Mouse (Mus musculus) left cerebral cortex, adult 11 months (tissue): ENCODE data around the gene Galnt18.

Experiments
- DNase-seq: peaks from one replicate; pipeline ENCODE4 v3.0.0; 2022; ENCODE audit warnings: low spot score

The Galnt18 gene

DNA sequence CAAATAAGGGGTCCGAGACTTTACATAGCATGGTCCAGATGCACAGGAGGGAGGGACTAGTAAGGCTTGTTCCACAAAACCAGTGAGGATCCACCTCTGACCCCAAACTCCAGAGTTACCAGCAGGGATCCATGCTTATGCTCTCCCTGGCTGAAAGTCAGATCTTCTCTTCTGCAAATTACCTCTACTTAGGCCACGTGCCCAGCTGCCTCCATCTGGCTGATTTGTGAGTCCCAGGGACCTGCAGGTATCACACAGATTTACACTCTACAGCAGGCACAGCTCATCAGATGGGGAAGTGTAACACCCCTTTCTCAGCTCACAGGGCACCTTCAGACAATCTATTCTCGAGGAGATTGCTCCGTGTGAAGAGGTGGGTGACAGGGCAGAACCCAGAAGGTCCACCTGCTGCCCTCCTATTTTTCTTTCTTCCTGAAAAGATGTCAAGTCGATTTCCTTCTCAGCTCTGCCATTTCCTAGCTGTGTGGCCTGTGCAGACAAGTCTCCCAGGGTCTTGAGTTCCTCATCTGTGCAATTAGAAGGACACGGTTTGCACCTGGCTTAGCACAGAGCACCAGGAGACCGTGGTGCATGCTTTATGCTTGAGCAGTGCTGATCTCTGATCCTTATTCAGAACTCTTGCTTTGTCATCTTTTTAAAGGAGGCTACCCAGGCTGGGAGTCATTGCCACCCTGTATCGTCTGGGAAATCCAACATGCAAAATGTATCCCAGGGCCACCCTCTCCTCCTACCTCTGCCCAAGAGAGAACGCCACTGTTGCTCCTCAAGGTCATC lies 216.3 kb downstream of the Galnt18 start:
- DNase-seq, result no peak

DNA sequence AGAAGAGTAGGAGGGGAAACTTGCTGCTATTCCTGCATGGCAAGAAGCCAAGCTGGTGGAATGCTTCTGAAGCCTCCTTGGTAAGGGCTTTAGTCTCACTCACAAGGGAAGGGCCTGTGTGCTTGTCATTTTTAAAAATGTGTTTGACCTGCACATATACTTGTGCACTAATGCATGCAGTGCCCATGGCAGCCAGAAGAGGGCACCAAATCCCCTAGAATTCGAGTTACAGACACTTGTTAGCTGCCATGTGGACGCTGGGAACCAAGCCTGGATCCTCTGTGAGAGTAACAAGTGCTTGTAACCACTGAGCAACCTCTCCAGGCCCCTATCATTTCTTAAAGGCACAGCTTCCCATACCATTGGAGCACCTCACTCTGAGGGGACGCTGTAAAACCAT lies 219.7 kb downstream of the Galnt18 start:
- no peak for DNase-seq

DNA sequence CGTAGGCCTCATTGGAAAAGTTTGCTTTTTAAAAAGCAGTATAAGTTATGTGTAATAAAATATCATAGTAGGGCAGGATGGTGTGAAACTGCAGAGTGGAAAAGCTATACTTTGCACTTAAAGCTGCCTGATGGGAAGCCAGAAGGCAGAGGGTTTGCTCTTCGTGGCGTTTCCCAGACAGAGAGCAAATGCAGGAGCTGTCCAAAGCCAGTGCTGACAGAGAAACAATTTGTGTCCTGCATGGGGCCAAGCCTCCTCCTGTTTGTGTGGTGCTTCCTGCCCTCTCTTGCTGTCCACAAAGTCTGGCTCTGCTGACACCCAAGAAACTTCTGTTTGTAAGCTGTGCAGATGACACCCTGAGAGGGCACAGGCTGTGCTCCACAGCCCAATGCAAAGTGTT lies 220.8 kb downstream of the Galnt18 start:
- DNase-seq, result no peak

DNA sequence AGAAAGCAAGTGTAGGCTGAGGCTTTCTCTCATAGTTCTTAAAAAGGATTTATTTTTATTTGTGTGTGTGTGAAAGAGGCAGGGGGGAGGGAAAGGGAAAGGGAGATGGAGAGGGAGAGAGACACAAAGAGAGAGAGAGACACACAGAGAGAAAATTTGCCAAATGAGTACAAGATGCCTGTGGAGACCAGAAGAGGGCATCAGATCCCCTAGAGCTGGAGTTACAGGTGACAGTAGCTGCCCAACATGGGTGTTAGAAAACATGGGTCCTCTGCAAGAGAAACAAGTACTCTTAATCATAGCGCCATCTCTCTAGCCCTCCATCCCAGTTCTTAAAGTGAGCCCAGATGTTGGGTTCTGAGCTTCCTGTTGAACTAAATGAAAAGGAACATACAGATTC lies 228.8 kb downstream of the Galnt18 start:
- DNase-seq, result no peak

GRCm38 (mm10) chr7:111547069-111547468 lies 232.7 kb downstream of the Galnt18 start:
- DNase-seq, result peak; percentile 18

GRCm38 (mm10) chr7:111545614-111546013 lies 234.2 kb downstream of the Galnt18 start:
- no peak for DNase-seq

DNA sequence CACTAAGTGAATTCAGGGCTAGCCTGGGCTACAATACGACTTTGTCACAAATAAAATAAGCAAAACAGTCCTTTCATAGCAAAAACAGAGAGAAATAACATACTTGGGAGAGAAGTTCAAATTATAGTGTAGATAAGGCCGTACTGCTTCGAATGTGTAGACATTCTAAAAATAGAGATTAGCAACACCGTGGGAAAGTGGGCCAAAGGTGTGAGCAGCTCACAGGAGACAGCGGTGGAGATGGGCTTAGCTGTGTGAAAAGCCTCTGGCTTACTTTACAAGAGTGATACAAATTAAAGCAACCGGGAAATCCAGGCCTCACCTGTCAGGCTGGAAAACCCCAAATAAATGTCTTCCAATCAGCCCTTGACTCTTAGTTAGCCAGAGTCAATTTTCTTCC lies 241.8 kb downstream of the Galnt18 start:
- no peak for DNase-seq

- no peak for DNase-seq
Observed at GRCm38 (mm10) chr7:111534826-111535405, 244.9 kb downstream of the Galnt18 start.

GRCm38 (mm10) chr7:111528961-111529643 lies 250.7 kb downstream of the Galnt18 start:
- no peak for DNase-seq

DNA sequence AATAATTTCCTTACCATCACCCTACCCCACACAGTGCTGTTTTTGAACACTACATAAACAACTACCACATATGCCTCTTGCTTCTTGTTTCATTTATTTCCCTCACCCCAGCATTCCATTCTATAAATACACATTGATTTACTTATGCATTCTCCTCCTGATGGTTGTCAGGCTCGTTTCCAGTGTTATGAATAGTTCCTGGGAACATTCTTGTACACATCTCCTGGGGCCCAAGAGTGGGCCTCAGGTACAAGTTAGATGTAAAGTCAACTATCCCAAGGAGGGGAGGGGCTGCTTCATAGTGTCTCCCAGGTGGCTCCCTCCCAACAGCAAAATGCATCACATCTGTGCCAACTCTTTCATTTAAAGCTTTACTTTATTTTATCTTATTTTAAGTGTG lies 251.3 kb downstream of the Galnt18 start:
- DNase-seq, result no peak

- DNase-seq, result no peak
Observed at GRCm38 (mm10) chr7:111520881-111521280, 258.9 kb downstream of the Galnt18 start.

GRCm38 (mm10) chr7:111518581-111519242 lies 261.1 kb downstream of the Galnt18 start:
- DNase-seq, result no peak

GRCm38 (mm10) chr7:111516882-111517281 lies 262.9 kb downstream of the Galnt18 start:
- no peak for DNase-seq

GRCm38 (mm10) chr7:111515471-111515870 lies 264.3 kb downstream of the Galnt18 start:
- DNase-seq, result no peak

- no peak for DNase-seq
Observed at GRCm38 (mm10) chr7:111509167-111509854, 270.5 kb downstream of the Galnt18 start.

GRCm38 (mm10) chr7:111500616-111501015 lies 279.2 kb downstream of the Galnt18 start:
- DNase-seq, result no peak

DNA sequence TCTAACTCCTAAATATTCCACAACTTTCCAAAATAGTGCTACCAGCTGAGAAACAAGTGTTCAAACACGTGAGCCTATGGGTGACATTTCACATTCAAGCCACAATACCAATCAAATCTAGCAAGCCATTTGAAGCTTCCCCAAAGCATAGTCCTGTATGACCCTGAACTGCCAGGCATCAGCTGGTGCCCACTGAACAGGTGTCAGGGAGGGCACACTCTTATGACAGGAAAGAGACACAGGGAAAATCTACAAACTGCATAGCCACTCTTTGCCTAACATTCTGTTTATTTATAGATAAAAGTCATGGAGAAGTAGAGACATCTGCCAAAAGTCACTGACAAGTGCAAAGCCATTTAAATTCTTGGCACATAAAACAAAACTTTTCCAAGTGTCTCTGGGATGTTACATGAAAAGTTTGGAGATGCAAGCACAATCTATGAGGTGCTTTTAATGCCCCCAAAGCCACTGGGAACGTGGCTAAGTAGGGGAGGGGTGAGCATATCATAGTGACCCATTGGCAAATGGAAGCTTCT lies 280.5 kb downstream of the Galnt18 start:
- no peak for DNase-seq

- no peak for DNase-seq
Observed at GRCm38 (mm10) chr7:111497191-111497590, 282.6 kb downstream of the Galnt18 start.

- no peak for DNase-seq
Observed at GRCm38 (mm10) chr7:111492242-111492949, 287.4 kb downstream of the Galnt18 start.

DNA sequence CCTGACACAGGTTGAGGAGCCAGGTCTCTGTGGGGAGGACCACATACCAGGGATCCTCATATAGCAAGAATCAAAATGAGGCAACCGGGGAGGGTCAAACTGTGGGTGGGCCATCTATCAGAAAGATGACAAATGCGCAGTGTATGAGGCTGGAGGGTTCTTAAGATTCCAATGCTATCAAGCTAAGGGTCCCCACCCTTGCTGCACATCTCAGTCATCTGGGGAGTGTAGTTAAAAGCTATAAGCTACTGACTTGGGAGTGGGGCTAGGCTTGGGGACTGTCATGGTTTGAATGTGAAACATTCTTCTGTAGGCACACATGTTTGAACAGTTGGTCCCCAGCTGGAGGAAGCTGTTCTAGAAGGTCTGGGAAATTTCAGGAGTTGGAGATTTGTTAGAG lies 288.2 kb downstream of the Galnt18 start:
- no peak for DNase-seq

DNA sequence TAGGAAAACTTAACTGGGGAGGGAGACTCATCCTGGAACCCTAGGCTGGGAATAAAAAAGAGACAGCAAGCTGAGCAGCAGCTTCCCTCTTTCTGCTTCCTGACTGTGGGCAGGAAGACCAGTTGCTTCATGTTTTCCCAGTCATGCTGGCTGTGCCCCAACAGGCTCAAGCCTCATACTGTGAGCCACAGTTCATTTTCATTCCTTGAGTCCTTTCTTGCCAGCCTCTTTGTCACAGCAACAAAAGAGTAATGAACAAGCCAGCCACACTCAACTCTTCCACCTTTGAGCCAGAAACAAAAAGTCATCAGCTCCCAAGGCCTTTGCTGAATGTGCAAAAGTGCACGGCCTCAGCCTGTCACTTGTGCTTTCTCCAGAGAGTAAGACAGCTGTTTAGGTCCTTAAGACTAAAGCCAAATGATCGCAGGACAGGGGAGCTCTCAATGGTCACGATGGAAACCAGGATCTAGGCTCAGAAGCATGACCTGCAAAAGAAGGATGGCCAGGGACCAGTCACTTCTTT lies 292.9 kb downstream of the Galnt18 start:
- DNase-seq, result no peak
